Mouse (Mus musculus) ES-E14 (cell line): Measurements from ENCODE around the gene Impdh1.

ENCODE experiments used
- CHD2 ChIP-seq: IDR thresholded peaks from 2 replicates; pipeline ENCODE4 v1.6.1; 2014; ENCODE audit warnings: mild to moderate bottlenecking, low read depth, low read length, inconsistent platforms
- ZNF384 ChIP-seq: IDR thresholded peaks from 2 replicates; pipeline ENCODE4 v1.6.1; 2012; ENCODE audit warnings: low read depth, low read length, inconsistent platforms

- TF ChIP-seq CHD2 (no peak), ZNF384 (no peak)
Measured at GRCm38 (mm10) chr6:29169675-29170062, 46.5 kb downstream of the Impdh1 start.
